Mouse (Mus musculus): ENCODE measurements around the gene Slc24a4.
"Not testable (repeated sequence)": the region's sequence is repeated elsewhere in the genome, so short reads cannot be mapped to it uniquely, and the experiment has no call there.

The Slc24a4 gene

DNA sequence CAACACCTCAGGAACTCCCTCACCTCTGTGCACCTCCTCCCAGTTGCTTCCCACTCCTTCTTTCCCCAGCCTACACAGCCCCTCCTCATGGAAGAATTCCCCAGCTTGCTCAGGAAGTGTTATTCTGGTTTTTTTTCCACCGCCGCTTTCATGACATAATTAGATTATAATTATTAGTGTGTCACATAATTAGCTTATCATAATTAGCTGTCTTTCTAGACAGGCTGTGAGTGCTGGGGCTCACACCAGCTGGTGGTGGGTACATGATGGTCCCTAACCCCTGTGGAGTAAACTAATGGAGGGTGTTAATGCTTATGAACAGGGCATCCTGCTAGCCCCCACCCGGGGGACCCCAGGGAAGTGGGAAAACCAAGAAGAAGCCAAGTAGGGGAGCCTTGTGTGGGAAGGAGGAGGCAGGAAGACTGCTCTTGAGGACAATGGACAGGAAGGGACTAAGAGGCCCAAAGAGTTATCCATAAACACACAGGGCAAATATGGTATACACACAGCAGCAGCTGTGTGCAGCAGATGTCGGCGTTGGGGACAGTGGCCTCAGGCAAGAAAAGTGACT, 38.2 kb downstream of the Slc24a4 start:
- peak; percentile 4 for DNase-seq (ENCODE audit: low spot score)

DNA sequence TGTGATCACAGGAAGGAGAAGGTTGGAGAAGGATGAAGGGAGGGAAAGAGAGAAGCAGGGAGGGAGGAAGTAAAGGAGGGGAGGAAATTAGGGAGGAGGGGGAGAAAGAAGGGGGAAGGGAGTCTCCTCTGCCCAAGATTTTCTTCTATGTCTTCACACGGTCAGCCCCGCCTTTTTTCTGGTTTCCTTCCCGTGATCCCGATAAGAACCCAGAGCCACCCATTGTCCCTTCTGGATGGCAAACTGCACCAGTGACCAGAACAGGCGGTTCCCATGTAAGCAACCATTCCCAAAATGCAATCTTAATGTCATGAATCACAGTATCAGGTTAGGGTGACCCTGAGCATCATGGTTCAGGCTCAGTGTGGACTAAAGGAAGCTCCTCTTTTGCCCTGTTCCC, 38.8 kb downstream of the Slc24a4 start:
- no peak for DNase-seq (ENCODE audit: low spot score)

- no peak for DNase-seq (ENCODE audit: low spot score)
Observed at GRCm38 (mm10) chr12:102172746-102173145, 44.2 kb downstream of the Slc24a4 start.

DNA sequence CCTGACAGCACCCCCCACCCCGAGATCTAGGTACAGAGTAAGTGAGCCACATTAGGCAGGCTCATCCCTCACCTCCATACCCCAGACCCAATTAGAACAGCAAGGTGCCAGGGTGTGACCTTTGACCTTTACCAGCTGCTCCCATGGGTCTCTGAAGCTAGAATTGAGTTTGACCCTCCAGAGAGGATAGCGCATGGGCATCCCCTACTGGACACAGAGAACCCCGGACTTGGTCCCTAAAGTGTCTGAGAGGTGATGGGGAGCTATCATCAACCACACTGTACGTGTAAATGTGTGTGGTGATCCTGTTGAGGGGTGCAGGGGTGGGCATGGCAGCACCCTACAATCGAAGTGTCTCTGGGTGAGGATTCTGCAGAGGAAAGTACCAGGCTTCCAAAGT, 44.8 kb downstream of the Slc24a4 start:
- no peak for DNase-seq (ENCODE audit: low spot score)

GRCm38 (mm10) chr12:102180371-102181074, 52.0 kb downstream of the Slc24a4 start:
- no peak for DNase-seq (ENCODE audit: low spot score)

- peak; percentile 80 for DNase-seq (ENCODE audit: low spot score)
Observed at GRCm38 (mm10) chr12:102181799-102182357, 53.3 kb downstream of the Slc24a4 start.

DNA sequence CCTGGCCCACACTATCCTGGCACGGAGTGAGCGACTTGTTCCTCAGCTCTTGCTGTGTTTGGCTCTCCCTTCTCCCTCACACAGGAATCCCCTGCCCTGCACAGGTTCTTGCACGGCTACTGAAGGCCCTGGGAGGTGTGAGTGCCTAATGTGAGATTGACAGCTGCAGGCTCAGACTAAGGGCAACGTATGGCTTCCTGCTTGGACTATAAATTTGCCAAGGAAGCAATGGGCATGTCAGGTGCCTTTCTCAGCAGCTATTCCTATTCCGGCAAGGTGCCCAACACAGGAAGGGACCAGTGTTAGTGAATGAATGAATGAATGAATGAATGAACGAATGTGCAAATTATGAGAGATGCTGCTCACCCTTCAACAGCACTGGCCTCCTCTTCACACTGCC, 54.1 kb downstream of the Slc24a4 start:
- DNase-seq (ENCODE audit: low spot score), result no peak

DNA sequence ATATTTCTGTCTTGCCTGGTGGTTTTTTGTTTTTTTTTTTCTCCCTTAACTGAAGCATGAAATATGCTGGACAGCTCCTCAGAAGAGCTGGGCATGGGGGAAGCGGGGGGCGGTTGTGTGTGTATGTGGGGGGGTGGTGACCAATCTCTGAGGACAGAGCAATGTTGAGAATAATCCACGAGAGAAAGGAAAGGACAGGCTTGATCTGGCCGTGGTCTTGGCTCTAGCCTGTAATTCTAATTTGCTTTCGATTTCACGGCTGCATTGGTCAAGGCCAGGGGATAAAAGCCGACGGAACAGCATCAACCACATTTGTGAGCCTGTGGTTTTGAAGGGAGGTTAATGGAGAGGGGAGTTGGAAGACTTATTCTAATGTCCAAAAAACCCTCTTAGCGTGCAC, 54.7 kb downstream of the Slc24a4 start:
- DNase-seq (ENCODE audit: low spot score), result no peak

GRCm38 (mm10) chr12:102190820-102191219, 62.3 kb downstream of the Slc24a4 start:
- DNase-seq (ENCODE audit: low spot score), result no peak

GRCm38 (mm10) chr12:102201516-102201915, 73.0 kb downstream of the Slc24a4 start:
- no peak for DNase-seq (ENCODE audit: low spot score)

- DNase-seq (ENCODE audit: low spot score), result peak; percentile 50
Observed at GRCm38 (mm10) chr12:102202901-102203300, 74.4 kb downstream of the Slc24a4 start.

GRCm38 (mm10) chr12:102206471-102206870, 77.9 kb downstream of the Slc24a4 start:
- no peak for DNase-seq (ENCODE audit: low spot score)

GRCm38 (mm10) chr12:102207245-102207644, 78.7 kb downstream of the Slc24a4 start:
- no peak for DNase-seq (ENCODE audit: low spot score)

GRCm38 (mm10) chr12:102210801-102211200, 82.3 kb downstream of the Slc24a4 start:
- no peak for DNase-seq (ENCODE audit: low spot score)

- no peak for DNase-seq (ENCODE audit: low spot score)
Observed at GRCm38 (mm10) chr12:102223404-102223803, 94.9 kb downstream of the Slc24a4 start.

- DNase-seq (ENCODE audit: low spot score), result not testable (repeated sequence)
Observed at GRCm38 (mm10) chr12:102224112-102224511, 95.6 kb downstream of the Slc24a4 start.

DNA sequence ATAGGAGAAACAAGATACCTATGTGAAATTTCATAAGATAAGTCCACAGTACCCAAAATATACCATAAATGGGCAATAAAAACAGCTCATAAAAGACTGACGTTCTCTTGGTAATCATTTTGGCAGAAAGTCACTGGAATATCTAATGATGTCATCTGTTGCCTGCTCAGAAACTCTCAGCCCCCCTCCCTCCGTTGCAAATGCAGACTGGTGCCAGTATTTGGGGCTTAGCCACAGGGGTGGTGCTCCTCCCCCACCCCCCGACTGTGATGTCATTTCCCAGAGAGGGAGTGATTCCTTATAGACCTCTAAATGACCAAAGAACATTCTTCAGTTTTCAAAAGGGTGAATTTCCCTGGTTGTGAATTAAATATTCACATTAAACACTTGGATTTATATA, 96.6 kb downstream of the Slc24a4 start:
- no peak for DNase-seq (ENCODE audit: low spot score)

- no peak for DNase-seq (ENCODE audit: low spot score)
Observed at GRCm38 (mm10) chr12:102235551-102235950, 107.0 kb downstream of the Slc24a4 start.

GRCm38 (mm10) chr12:102236317-102236716, 107.8 kb downstream of the Slc24a4 start:
- no peak for DNase-seq (ENCODE audit: low spot score)

- DNase-seq (ENCODE audit: low spot score), result peak; percentile 32
Observed at GRCm38 (mm10) chr12:102242076-102242722, 113.7 kb downstream of the Slc24a4 start.

GRCm38 (mm10) chr12:102243915-102244314, 115.4 kb downstream of the Slc24a4 start:
- DNase-seq (ENCODE audit: low spot score), result peak; percentile 41

- DNase-seq (ENCODE audit: low spot score), result no peak
Observed at GRCm38 (mm10) chr12:102246226-102246625, 117.7 kb downstream of the Slc24a4 start.

GRCm38 (mm10) chr12:102248104-102248503, 119.6 kb downstream of the Slc24a4 start:
- no peak for DNase-seq (ENCODE audit: low spot score)

Measured in embryo, embryonic 10 days (tissue).